Mouse (Mus musculus): Measurements from ENCODE around the gene Mrpl58. TPM values are rescaled to one million over a fixed set of nuclear protein-coding genes. Genes with fewer than 3 reads are reported as not detected.

Gene Mrpl58
- polyA plus RNA-seq, 1 experiment from 2014 or later, result 204 TPM

DNA sequence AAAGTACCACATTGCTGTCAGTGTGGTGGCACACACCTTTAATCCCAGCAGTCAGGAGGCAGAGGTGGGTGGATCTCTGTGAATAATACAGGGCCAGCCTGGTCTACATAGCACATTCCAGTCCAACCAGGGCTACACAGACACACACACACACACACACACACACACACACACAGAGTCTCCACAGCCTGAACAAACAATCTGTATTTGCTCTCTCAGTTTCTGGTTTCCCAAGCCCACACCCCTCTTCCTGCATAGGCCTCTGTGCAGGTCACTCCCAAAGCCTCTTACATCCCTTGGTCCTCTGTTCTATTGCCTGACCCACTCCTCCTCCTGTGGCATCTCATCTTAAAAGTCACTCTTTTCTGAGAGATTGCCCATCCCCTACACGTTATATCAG, 31.5 kb upstream of the Mrpl58 start:
- Histone ChIP-seq H3K36me3 (no peaks in the 10 kb centered on the region), H3K9me3 (replicated peaks) (no peaks in the 10 kb centered on the region), H3K27me3 (peaks cover 90% of the 10 kb centered on the region), H3K27ac (no peak overlapping the region), H3K4me3 (replicated peaks) (no peak overlapping the region), H3K4me2 (no peak overlapping the region), H3K9ac (no peak overlapping the region), H3K4me1 (peaks cover 18% of the 10 kb centered on the region)
- WGBS, result 63% methylated on average over 1 of the region's 1 CpGs
- no peak for ATAC-seq (replicated peaks; ENCODE audit: low FRiP score)

DNA sequence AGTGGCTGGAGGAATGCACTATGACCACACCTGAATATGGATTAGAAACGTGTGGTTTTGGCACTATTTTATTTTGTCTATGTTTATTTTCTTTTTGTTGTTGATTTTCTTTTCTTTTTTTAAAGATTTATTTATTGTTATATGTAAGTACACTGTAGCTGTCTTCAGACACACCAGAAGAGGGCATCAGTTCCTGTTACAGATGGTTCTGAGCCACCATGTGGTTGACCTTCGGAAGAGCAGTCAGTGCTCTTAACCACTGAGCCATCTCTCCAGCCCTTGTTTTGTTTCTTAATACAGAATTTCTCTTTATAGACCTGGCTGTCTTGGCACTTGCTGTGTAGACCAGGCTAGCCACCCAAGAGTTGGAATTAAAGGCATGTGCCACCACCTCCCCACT, 30.8 kb upstream of the Mrpl58 start:
- no peak overlapping the region for H3K9ac ChIP-seq
- peaks cover 10% of the 10 kb centered on the region for H3K4me1 ChIP-seq
- peaks cover 83% of the 10 kb centered on the region for H3K27me3 ChIP-seq
- H3K27ac ChIP-seq, result no peak overlapping the region
- H3K36me3 ChIP-seq, result no peaks in the 10 kb centered on the region
- H3K9me3 ChIP-seq (replicated peaks), result no peaks in the 10 kb centered on the region
- H3K4me2 ChIP-seq, result no peak overlapping the region
- WGBS, result 57% methylated on average over 2 of the region's 2 CpGs
- H3K4me3 ChIP-seq (replicated peaks), result no peak overlapping the region
- no peak for ATAC-seq (replicated peaks; ENCODE audit: low FRiP score)

DNA sequence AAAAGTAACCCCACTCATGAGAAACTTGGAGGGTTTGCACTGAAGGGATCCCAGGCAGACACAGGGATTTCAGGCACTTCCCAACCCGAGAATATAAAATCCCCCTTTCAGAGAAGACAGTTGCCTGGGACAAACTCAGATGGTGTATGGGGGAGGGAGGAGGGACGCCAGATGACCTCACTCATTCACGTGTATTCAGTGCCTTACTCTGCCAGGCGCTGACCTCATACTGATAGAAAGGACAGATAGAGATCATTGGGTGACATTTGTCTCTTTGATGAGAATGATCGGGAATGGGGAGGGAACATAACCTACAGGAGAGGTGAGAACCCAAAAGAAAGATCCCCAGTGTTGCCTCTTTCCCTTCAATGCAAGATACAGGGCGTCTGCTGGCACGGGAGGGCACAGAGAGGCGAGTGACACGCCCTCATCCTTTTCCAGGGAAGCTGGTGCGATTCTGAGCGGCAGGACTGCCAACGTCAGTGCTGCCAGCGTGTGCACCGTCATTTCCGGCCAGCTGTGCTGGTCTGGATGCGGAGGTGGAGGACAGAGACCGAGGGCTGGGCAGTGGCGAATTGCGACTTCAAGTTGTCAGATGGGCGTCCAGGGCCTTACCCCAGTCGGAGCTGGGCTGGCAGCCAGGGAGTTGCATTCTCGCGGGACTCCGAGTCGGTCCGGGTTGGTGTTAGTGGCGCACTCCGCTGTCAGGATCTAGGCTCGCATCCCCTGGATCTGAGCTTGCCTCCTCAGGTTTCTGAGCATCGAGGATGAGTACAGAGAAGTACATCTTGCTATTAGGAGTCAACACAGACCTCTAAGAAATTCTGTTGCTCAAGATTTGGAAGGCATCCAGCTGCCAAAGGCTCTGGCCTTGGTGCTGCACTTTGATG, 29.5 kb upstream of the Mrpl58 start:
- H3K27ac ChIP-seq, result no peak overlapping the region
- no peaks in the 10 kb centered on the region for H3K36me3 ChIP-seq
- 1% methylated on average over 30 of the region's 30 CpGs for WGBS
- peak overlapping the region; percentile 45 for H3K4me3 ChIP-seq (replicated peaks)
- H3K4me1 ChIP-seq, result peaks cover 10% of the 10 kb centered on the region
- peaks cover 72% of the 10 kb centered on the region for H3K27me3 ChIP-seq
- no peaks in the 10 kb centered on the region for H3K9me3 ChIP-seq (replicated peaks)
- ATAC-seq (replicated peaks; ENCODE audit: low FRiP score), result no peak
- peak overlapping the region; percentile 41 for H3K9ac ChIP-seq
- peak overlapping the region; percentile 79 for H3K4me2 ChIP-seq

GRCm38 (mm10) chr11:115374695-115375425, 28.7 kb upstream of the Mrpl58 start:
- no peak overlapping the region for H3K9ac ChIP-seq
- peaks cover 10% of the 10 kb centered on the region for H3K4me1 ChIP-seq
- no peaks in the 10 kb centered on the region for H3K36me3 ChIP-seq
- H3K27me3 ChIP-seq, result peaks cover 64% of the 10 kb centered on the region
- peak overlapping the region; percentile 79 for H3K4me2 ChIP-seq
- ATAC-seq (replicated peaks; ENCODE audit: low FRiP score), result no peak
- WGBS, result 66% methylated on average over 12 of the region's 12 CpGs
- no peak overlapping the region for H3K27ac ChIP-seq
- peak overlapping the region; percentile 45 for H3K4me3 ChIP-seq (replicated peaks)
- H3K9me3 ChIP-seq (replicated peaks), result no peaks in the 10 kb centered on the region

DNA sequence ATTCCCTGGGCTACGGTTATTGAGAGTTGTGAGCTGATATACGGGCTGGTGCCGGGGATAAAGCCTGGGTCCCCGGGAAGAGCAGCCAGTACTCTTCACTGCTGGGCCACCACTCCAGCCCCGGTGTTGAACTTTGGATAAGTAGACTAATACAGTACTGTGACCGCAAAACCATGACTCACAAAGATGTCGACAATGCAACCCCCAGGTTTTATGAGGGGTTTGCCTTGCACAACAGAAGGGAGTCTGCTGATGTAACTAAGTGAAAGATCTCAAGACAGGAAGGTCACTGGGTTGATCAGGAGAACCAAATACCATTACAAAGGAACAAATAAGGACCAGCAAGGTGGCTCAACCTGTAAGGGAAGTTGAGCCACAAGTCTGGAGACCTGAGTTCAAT, 26.8 kb upstream of the Mrpl58 start:
- Histone ChIP-seq H3K4me1 (peaks cover 17% of the 10 kb centered on the region), H3K36me3 (no peaks in the 10 kb centered on the region), H3K27ac (no peak overlapping the region), H3K4me3 (replicated peaks) (no peak overlapping the region), H3K4me2 (no peak overlapping the region), H3K27me3 (peaks cover 46% of the 10 kb centered on the region), H3K9ac (no peak overlapping the region), H3K9me3 (replicated peaks) (no peaks in the 10 kb centered on the region)
- WGBS, result 54% methylated on average over 7 of the region's 7 CpGs
- no peak for ATAC-seq (replicated peaks; ENCODE audit: low FRiP score)

DNA sequence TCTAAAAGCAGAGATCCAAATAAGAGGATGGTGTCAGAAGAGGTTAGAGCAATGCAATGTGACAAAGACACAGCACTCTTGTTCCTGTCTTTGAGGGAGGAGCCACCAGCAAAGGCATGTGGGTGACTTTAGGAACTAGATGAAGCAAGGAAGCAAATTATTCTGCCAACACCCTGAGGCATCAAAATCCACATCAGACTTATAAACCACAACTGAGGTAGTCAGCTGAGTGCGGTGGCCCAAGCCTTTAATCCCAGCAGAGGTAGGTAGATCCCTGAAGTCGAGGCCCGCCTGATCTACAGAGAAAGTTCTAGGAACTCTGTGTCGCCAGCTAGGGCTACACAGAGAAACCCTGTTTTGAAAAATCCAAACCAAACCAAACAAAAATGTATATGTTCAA, 26.3 kb upstream of the Mrpl58 start:
- no peaks in the 10 kb centered on the region for H3K36me3 ChIP-seq
- H3K27me3 ChIP-seq, result peaks cover 40% of the 10 kb centered on the region
- H3K9ac ChIP-seq, result no peak overlapping the region
- no peak overlapping the region for H3K4me2 ChIP-seq
- 88% methylated on average over 4 of the region's 4 CpGs for WGBS
- no peak for ATAC-seq (replicated peaks; ENCODE audit: low FRiP score)
- no peak overlapping the region for H3K4me3 ChIP-seq (replicated peaks)
- no peak overlapping the region for H3K27ac ChIP-seq
- H3K9me3 ChIP-seq (replicated peaks), result no peaks in the 10 kb centered on the region
- H3K4me1 ChIP-seq, result peaks cover 19% of the 10 kb centered on the region

GRCm38 (mm10) chr11:115377854-115378253, 25.7 kb upstream of the Mrpl58 start:
- Histone ChIP-seq H3K4me2 (no peak overlapping the region), H3K9me3 (replicated peaks) (no peaks in the 10 kb centered on the region), H3K4me1 (peaks cover 25% of the 10 kb centered on the region), H3K36me3 (no peaks in the 10 kb centered on the region), H3K27me3 (peaks cover 34% of the 10 kb centered on the region), H3K27ac (no peak overlapping the region), H3K9ac (no peak overlapping the region), H3K4me3 (replicated peaks) (no peak overlapping the region)
- WGBS, result 86% methylated on average over 7 of the region's 7 CpGs
- ATAC-seq (replicated peaks; ENCODE audit: low FRiP score), result no peak

DNA sequence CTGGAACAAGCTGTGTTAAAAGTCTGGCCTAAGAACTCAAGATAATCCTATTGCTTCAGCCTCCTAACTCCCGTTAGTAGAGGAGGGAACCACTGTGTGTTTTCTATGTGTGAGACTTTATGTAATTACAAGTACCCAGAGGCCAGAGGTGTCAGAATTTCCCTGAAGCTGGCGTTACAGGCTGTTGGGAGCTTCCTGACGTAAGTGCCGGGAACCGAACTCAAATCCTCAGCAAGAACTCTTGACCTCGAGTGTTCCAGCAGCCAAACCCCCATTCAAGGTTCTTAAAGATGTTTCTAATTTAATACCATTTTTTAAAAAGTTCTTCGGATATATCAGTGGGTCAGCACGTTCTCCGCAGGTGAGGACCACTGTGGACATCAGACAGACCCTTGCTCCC, 22.3 kb upstream of the Mrpl58 start:
- H3K27ac ChIP-seq, result peak overlapping the region; percentile 59
- no peak for ATAC-seq (replicated peaks; ENCODE audit: low FRiP score)

DNA sequence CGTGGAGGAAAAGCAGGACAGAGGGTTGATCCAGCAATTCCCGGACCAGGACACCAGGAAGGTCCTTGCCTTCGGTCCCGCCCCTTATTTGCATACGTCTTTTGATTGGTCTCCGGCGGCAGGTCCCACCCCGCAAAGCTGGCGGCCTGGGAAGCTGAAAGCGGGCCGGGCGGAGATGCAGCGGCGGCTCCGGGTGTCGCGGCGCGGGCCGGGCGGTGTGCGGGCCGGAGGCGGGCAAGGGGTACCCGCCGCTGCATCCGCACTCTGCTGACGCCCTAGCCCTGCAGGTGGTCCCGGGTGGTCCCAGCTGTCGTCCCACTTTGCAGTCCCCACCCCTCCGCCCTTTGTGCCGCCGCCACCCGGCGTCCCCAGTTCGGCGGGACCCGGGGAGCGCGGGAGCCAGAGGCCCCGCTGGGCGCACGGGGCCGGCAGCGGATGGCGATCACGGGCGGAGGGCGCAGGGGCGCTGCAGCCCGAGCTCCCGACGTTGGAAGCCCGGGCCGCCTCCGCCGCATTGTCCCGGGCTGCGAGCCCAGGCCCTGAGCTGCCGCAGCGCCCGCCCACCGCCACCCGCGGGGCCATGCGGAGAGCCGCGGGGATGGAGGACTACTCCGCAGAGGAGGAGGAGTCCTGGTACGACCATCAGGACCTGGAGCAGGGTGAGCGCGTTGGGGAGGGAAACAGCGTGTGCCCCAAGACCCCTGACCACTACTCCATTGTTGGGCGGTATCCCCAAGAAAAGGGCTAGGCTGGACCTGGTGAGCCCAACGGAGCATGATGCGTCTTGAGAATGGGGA, 21.6 kb upstream of the Mrpl58 start, which contains the start of gene Cdr2l:
TSS of gene Cdr2l (plus strand) at position 174 of the 797 bp plus-strand sequence.
- peak within 1 kb of the TSS; percentile 82 for H3K9ac ChIP-seq
- WGBS, result under 1% methylated on average over 73 of the region's 76 CpGs
- peaks cover 46% of the 10 kb centered on the region for H3K4me1 ChIP-seq
- H3K27ac ChIP-seq, result peak within 1 kb of the TSS; percentile 87
- no peaks in the 10 kb centered on the region for H3K9me3 ChIP-seq (replicated peaks)
- ATAC-seq (replicated peaks; ENCODE audit: low FRiP score), result peak; percentile 91
- H3K27me3 ChIP-seq, result no peaks in the 10 kb centered on the region
- H3K4me2 ChIP-seq, result peak within 1 kb of the TSS; percentile 88
- no peaks in the 10 kb centered on the region for H3K36me3 ChIP-seq
- peak within 1 kb of the TSS; percentile 78 for H3K4me3 ChIP-seq (replicated peaks)

More for the DNA sequence above, 22.3 kb upstream of the Mrpl58 start:
- 11% methylated on average over 9 of the region's 9 CpGs for WGBS
- no peaks in the 10 kb centered on the region for H3K9me3 ChIP-seq (replicated peaks)
- 0 out of 2 replicates have a peak, but pooled peaks cover under 1% of the 10 kb centered on the region for H3K27me3 ChIP-seq
- H3K4me1 ChIP-seq, result peaks cover 46% of the 10 kb centered on the region
- peak overlapping the region; percentile 88 for H3K4me2 ChIP-seq
- H3K36me3 ChIP-seq, result no peaks in the 10 kb centered on the region
- H3K4me3 ChIP-seq (replicated peaks), result peak overlapping the region; percentile 78
- H3K9ac ChIP-seq, result no peak overlapping the region

DNA sequence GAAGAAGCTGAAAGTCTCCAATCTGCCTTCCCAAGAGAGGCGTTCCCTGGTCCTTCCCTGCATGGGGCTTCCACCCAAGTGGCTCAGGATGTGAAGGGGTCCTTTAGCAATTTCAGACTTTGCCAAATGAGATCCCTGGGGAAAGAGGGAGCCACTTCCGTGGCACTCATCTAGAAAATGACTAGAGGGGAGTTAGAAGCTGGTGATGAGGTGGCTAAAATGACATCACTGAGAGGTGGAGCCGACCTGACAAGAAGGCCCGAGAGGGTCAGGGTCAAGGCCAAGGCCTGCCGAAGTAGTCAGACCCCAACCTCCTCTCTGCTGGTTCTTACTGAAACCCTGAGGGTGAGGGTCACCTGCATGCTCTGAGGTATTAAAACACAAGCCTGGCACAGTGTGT, 20.7 kb upstream of the Mrpl58 start:
- 15% methylated on average over 5 of the region's 5 CpGs for WGBS

DNA sequence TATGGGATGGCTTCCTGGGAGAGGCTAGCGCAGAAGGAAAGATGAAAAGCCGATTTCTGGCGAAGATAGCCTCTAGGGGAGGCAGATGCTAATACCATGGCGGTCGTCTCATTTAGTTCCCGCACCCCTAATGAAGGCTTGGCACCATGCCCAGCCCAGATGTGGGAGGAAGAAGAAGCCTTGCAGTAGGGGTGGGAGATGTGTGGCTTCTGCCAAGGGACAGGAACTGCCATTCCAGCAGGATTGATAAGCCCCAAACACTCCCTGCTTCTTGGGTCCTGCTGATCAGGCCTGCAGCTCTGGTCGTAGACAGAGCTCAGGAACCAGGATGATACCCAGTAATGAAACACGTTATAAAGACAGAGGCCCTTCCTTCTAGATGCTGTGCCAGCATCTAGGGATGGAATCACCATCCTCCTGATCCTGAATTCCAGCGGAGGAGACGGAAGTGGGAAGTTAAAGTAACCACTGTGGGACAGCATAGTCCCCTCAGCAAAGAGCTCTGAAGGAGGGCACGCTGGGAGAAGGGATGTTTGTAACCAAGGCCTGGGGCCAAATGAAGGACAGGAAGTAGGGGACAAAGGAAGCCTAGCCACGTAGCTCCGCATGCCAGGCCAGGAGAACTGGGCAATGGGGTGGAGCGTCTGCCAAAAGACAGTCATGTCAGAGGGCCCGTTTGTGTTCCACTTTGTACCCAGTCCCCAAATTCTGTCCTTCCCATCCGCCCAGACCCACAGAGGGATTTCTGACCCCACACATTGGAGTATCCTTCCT, 19.7 kb upstream of the Mrpl58 start:
- Histone ChIP-seq H3K9ac (no peak overlapping the region), H3K27me3 (no peaks in the 10 kb centered on the region), H3K4me1 (peaks cover 46% of the 10 kb centered on the region), H3K4me2 (peak overlapping the region; percentile 88), H3K9me3 (replicated peaks) (no peaks in the 10 kb centered on the region), H3K27ac (peak overlapping the region; percentile 55), H3K4me3 (replicated peaks) (peak overlapping the region; percentile 78), H3K36me3 (no peaks in the 10 kb centered on the region)
- 56% methylated on average over 16 of the region's 16 CpGs for WGBS
- ATAC-seq (replicated peaks; ENCODE audit: low FRiP score), result no peak

More for the DNA sequence above, 20.7 kb upstream of the Mrpl58 start:
- H3K27me3 ChIP-seq, result no peaks in the 10 kb centered on the region
- peaks cover 46% of the 10 kb centered on the region for H3K4me1 ChIP-seq
- H3K9me3 ChIP-seq (replicated peaks), result no peaks in the 10 kb centered on the region
- peak overlapping the region; percentile 82 for H3K9ac ChIP-seq
- H3K4me3 ChIP-seq (replicated peaks), result peak overlapping the region; percentile 78
- ATAC-seq (replicated peaks; ENCODE audit: low FRiP score), result no peak
- H3K4me2 ChIP-seq, result peak overlapping the region; percentile 88
- no peaks in the 10 kb centered on the region for H3K36me3 ChIP-seq
- H3K27ac ChIP-seq, result 0 out of 2 replicates have a peak overlapping the region, but pooled peaks have one; percentile 87
